Mouse (Mus musculus) gonadal fat pad, adult 2 months (tissue): ENCODE data around the gene Krt86. TPM values are rescaled to one million over a fixed set of nuclear protein-coding genes. Genes with fewer than 3 reads are reported as not detected.

ENCODE experiments used
- DNase-seq: peaks from one replicate; pipeline ENCODE4 v3.0.0-alpha.2; 2012; ENCODE audit warnings: low read depth
- polyA plus RNA-seq: library from polyadenylated mRNA; depleted of rRNA; stranded (reverse); fragments of >200 nt; gene quantifications from 2 replicates; pipeline ENCODE4 v1.2.3, GENCODE M21; 2012; rRNA removed

The Krt86 gene
- not detected in 2 replicates for polyA plus RNA-seq

- DNase-seq, result no peak
These were observed at the start of gene Krt86 for GRCm38 (mm10) chr15:101472952-101473528. Gene Krt86, plus strand, starts transcription at chr15:101473478.

GRCm38 (mm10) chr15:101424914-101425313, 48.4 kb upstream of the Krt86 start:
- DNase-seq, result no peak

- no peak for DNase-seq
These were observed 36.7 kb upstream of the Krt86 start for GRCm38 (mm10) chr15:101436611-101437010.

GRCm38 (mm10) chr15:101438555-101438954, 34.7 kb upstream of the Krt86 start, which contains the start of gene Krt87:
Gene Krt87, minus strand, starts transcription at chr15:101438804.
- no peak for DNase-seq

- no peak for DNase-seq
These were observed 32.4 kb upstream of the Krt86 start for GRCm38 (mm10) chr15:101440837-101441236.

- DNase-seq, result no peak
These were observed 26.7 kb upstream of the Krt86 start for GRCm38 (mm10) chr15:101446572-101446971.

- DNase-seq, result no peak
These were observed 25.8 kb upstream of the Krt86 start, which contains the start of gene Krt88 for GRCm38 (mm10) chr15:101447444-101447843. Gene Krt88, plus strand, starts transcription at chr15:101447744.

GRCm38 (mm10) chr15:101453093-101453736, 20.1 kb upstream of the Krt86 start:
- DNase-seq, result no peak

- DNase-seq, result no peak
These were observed 18.5 kb upstream of the Krt86 start for GRCm38 (mm10) chr15:101454774-101455173.

- no peak for DNase-seq
These were observed 18.0 kb upstream of the Krt86 start for GRCm38 (mm10) chr15:101455292-101455691.

- no peak for DNase-seq
These were observed 17.4 kb upstream of the Krt86 start for GRCm38 (mm10) chr15:101455891-101456290.

GRCm38 (mm10) chr15:101458361-101458930, 14.8 kb upstream of the Krt86 start:
- DNase-seq, result no peak

- DNase-seq, result no peak
These were observed 14.0 kb upstream of the Krt86 start for GRCm38 (mm10) chr15:101459283-101459682.

- DNase-seq, result no peak
These were observed 9.6 kb upstream of the Krt86 start, which contains the start of gene Krt81 for GRCm38 (mm10) chr15:101463651-101464050. Gene Krt81, minus strand, starts transcription at chr15:101463751.

- DNase-seq, result no peak
These were observed 4.2 kb upstream of the Krt86 start for GRCm38 (mm10) chr15:101469093-101469492.

GRCm38 (mm10) chr15:101479007-101479665, 5.9 kb downstream of the Krt86 start:
- DNase-seq, result no peak

GRCm38 (mm10) chr15:101479666-101480060, 6.4 kb downstream of the Krt86 start:
- DNase-seq, result no peak

GRCm38 (mm10) chr15:101482056-101482455, 8.8 kb downstream of the Krt86 start:
- no peak for DNase-seq

GRCm38 (mm10) chr15:101483646-101484045, 10.4 kb downstream of the Krt86 start:
- no peak for DNase-seq

- no peak for DNase-seq
These were observed 11.7 kb downstream of the Krt86 start for GRCm38 (mm10) chr15:101484939-101485338.

- DNase-seq, result no peak
These were observed 12.8 kb downstream of the Krt86 start for GRCm38 (mm10) chr15:101485911-101486635.

- no peak for DNase-seq
These were observed 18.2 kb downstream of the Krt86 start, which contains the start of gene Krt83 for GRCm38 (mm10) chr15:101491431-101491830. Gene Krt83, minus strand, starts transcription at chr15:101491512.
